Mouse (Mus musculus) liver, embryonic 14.5 days (tissue): ENCODE results near the gene Slc26a8.

Experiments
- CTCF ChIP-seq: IDR thresholded peaks from 2 replicates; pipeline ENCODE4 v1.5.1; 2016; ENCODE audit warnings: antibody characterized with exemption, low read depth, control low read depth
- EP300 ChIP-seq: IDR thresholded peaks from 2 replicates; pipeline ENCODE4 v1.6.1; 2016; ENCODE audit warnings: antibody characterized with exemption, low read depth

DNA sequence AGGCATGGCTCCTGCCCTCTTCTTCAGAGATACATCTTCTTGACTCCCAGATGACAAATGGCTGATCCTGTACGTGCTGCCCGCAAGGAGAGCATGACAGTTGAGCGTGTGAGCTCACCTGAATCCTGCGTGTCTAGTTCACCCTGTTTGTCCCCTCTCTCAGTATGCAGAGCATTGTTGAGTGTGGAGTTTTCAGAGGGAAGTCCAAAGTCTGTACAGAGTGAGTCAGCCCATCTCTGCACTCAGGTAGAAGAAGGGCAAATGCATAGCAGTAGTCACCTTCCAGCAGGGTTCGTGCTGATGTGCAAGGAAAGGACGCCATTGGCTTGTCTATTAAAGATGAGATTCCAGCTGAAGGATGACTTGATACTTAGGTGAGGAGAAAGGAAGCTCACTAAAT, 49.2 kb upstream of the Slc26a8 start:
- TF ChIP-seq CTCF = no peak
- no peak for TF ChIP-seq EP300
